Mouse (Mus musculus): Measurements from ENCODE around the gene Slc6a3.
A peak's percentile ranks its signal among the peaks of the same experiment; 100 is the strongest.

Slc6a3 gene

DNA sequence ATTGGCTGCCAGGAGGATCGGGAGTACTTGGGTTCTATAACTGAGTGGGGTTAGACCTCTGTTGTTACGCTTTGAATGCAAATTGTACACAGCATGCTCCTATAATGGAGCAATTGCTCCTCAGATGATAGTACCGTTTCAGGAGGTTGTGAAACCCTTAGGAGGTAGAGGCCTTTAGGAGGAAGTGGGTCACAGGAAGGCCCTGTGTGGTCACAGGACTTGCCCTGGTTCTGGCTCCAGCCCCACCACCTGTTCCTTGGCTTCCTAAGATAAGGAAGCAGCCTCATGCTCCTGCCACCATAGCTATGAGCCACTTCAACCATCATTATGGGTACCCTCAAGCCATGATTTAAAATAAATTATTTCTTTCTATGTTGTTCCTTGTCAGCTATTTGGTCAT lies 54.9 kb downstream of the Slc6a3 start:
- no peak for DNase-seq (ENCODE audit: low read depth)

DNA sequence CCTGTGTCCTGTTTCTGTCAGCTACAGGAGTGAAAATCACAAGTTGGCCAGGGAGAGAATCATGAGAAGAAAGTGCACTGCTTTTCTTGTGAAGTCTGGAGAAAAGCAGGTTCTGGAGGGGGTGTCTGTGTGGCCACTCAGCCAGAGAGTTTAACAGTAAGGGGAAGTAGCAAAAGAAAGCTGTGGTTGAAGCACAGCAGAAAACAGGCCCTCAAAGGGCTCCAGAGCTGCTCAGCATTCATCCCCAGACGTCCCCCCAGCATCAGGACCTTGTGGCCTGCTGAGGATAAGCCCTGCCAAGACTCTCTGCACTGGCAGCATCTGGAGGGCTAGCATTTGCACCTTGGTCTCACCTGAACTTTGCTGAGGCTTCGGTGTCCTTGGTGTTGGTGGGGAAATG lies 56.0 kb downstream of the Slc6a3 start:
- DNase-seq (ENCODE audit: low read depth) = no peak

DNA sequence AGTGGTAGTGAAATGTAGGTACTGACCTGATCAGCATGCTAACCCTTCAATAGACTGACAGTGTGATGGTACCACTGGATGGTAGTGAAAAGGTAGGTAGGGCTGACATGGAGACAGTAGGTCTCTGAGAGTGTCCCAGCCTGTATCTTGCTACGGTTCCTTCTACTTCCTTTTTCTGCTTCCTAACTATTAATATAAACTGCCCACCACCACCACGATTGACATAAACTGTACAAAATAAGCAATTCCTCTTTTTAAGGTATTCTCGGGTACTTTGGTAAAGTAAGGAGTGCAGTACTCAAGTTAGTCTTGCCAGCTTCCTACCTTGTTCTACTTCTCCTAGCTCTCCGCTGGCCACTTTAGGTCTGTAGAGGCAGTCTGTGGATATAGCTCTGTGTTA lies 59.7 kb downstream of the Slc6a3 start:
- no peak for DNase-seq (ENCODE audit: low read depth)

DNA sequence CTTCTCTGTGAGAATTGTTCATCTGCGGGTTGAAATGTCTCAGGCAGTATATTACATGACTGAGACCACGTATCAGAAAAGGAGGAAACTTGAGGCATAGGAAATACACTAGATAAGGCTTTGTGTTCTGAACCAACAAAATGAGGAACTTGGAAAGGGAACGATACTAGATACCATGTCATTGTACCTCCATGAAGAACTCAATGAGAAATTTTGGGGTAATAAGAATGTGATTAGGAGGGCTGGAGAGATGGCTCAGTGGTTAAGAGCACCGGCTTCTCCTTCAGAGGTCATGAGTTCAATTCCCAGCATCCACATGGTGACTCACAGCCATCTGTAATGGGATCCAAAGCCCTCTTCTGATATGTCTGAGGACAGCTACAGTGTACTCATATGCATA lies 63.7 kb downstream of the Slc6a3 start:
- DNase-seq (ENCODE audit: low read depth) = no peak

DNA sequence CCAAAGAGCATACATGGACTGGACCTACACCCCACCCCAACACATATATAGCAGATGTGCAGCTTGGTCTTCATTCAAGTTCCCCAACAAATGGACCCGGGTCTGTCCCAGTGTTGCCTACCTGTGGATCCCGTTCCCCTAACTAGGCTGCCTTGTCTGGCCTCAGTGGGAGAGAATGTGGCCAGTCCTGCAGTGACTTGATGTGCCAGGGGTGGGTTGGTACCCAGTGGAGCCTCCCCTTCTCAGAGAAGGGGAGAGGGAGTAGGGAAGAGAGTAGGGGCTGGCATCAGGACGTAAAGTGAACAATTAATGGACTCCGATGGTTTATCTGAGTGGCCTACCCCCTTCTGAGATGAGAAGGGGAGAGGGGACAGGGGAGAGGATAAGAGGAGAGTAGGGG lies 66.5 kb downstream of the Slc6a3 start:
- no peak for DNase-seq (ENCODE audit: low read depth)

DNA sequence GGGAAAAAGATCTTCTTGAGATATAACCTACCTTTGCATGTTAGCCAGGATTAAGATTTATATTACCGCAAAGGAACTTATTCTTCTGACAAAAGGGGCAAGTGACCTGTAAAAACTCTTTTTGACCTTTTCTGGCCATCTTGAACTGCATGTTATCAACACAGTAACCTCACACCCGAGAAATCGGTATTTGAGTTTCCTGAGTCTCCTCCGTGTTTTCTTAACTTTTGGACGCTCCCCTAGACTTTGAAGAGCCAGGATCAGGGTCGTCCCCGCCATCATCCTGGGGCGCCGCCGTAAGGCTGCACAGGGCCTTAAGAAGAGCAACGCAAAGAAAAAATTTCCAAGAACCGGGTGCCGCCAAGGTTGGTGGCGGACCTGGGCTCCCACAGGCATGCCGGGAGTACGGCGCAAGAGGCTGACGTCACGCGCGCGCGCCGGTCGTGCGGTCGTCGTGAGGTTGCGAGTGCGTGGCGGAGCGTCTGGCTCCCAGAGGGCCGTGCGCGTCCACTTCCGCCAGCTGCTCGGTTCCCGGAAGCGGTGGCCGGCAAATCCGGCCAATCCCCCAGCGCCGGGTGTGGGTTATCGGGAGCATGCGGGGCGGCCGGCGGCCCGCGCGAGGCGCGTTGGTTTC lies 67.1 kb downstream of the Slc6a3 start, which contains the start of gene Clptm1l:
Clptm1l (plus strand) TSS at position 485 of the 634 bp plus-strand sequence.
- DNase-seq (ENCODE audit: low read depth) = peak; percentile 73

DNA sequence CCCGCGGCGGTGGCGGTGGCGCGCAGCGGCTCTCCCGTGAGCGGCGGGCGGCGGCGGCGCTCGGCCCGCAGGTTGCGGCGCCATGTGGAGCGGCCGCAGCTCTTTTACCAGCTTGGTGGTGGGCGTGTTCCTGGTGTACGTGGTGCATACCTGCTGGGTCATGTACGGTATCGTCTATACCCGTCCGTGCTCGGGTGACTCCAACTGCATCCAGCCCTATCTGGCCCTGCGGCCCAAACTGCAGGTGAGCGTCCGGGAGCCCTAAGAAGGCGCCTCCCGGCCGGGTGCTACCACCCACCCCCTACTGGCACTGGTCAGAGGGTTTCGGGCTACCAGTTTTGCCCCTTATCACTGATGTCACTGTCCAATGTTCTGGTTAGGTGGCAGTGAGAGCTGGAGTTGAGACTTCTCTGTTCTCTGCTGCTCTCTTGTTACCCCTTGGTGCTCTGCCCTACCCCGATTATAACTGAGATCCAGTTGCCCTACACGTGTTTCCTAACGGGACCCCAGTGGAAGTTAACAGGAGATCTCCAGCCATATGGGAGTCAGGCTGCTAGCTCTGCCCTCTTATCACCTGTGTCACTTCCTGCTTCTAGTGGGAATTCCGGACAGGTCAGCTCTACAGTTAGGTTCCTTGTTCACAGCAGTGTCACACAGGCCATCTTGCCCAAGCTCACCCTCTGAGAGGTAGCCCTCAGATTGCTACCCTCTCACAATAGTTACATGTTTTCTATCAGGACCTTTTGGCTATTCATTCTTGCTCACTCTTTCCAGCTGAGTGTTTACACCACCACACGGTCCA lies 67.8 kb downstream of the Slc6a3 start:
- DNase-seq (ENCODE audit: low read depth) = no peak

DNA sequence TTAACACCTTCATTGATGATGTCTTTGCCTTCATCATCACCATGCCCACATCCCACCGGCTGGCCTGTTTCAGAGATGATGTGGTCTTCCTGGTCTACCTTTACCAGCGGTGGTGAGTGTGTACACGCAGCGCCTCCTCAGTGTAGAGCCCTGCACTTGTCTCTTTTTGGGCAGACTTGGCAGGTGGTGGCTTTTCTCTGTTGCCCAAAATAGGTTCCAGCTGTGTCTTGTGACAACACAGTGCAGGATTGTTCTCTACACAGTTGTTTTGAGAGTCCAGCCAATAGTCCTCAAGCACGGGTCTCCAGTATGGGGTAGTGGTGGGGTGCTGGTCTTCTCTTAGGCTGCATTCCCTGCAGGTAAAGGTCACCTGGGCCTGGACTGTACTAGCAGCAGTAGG lies 81.9 kb downstream of the Slc6a3 start:
- DNase-seq (ENCODE audit: low read depth) = no peak

DNA sequence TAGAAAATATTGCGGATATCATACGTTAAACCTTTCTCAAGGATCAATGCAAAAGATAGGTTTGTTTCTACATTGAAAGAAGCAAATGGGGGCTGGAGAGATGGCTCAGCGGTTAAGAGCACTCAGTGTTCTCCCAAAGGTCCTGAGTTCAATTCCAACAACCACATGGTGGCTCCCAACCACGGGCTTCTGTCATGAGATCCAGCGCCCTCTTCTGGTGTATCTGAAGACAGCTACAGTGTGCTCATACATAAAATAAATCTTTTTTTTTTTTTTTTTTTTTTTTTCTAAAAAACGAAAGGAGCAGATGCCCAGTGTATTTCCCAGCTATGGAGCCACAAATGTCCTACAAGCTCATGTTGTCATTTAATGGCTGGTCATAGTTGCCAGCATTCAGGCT lies 84.1 kb downstream of the Slc6a3 start:
- no peak for DNase-seq (ENCODE audit: low read depth)

DNA sequence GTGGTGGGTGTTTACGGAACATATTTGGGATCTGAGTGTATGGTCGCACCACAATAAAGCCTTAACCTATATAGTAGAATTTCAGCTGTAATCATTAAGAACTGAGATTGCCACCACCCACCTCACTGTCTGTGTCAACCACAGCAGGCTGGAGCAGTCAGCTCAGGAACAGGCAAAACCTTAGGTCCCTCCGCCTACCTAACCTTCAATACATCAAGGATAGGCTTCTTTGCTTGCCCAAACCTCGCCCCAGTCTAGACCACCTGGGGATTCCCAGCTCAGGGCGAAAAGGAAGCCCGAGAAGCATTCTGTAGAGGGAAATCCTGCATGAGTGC lies 89.8 kb downstream of the Slc6a3 start:
- no peak for DNase-seq (ENCODE audit: low read depth)

DNA sequence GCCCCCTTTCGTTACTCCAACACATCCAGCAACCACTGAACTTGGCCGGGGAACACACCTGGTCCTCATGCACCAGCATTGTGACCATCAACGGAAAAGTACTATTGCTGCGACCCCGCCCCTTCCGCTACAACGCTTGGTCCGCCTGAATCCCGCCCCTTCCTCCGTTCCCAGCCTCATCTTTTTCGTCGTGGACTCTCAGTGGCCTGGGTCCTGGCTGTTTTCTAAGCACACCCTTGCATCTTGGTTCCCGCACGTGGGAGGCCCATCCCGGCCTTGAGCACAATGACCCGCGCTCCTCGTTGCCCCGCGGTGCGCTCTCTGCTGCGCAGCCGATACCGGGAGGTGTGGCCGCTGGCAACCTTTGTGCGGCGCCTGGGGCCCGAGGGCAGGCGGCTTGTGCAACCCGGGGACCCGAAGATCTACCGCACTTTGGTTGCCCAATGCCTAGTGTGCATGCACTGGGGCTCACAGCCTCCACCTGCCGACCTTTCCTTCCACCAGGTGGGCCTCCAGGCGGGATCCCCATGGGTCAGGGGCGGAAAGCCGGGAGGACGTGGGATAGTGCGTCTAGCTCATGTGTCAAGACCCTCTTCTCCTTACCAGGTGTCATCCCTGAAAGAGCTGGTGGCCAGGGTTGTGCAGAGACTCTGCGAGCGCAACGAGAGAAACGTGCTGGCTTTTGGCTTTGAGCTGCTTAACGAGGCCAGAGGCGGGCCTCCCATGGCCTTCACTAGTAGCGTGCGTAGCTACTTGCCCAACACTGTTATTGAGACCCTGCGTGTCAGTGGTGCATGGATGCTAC lies 90.4 kb downstream of the Slc6a3 start, which contains the start of gene Tert:
Tert (plus strand) TSS at position 167 of the 805 bp plus-strand sequence.
- peak; percentile 20 for DNase-seq (ENCODE audit: low read depth)
